Mouse (Mus musculus) 416B (cell line): ENCODE data around the gene Bcas3.

Experiments
- DNase-seq: peaks from one replicate; pipeline ENCODE4 v3.0.0; 2011; ENCODE audit warnings: low read depth

The Bcas3 gene

GRCm38 (mm10) chr11:85379091-85379490 is 26.1 kb downstream of the Bcas3 start:
- DNase-seq = peak; percentile 14

GRCm38 (mm10) chr11:85380046-85380445 is 27.1 kb downstream of the Bcas3 start:
- peak; percentile 33 for DNase-seq

- DNase-seq = peak; percentile 82
Observed at GRCm38 (mm10) chr11:85382055-85382454, 29.1 kb downstream of the Bcas3 start.

- no peak for DNase-seq
Observed at GRCm38 (mm10) chr11:85383975-85384821, 31.2 kb downstream of the Bcas3 start.

GRCm38 (mm10) chr11:85392179-85392863 is 39.4 kb downstream of the Bcas3 start:
- no peak for DNase-seq

GRCm38 (mm10) chr11:85392864-85393220 is 39.9 kb downstream of the Bcas3 start:
- DNase-seq = no peak

- DNase-seq = no peak
Observed at GRCm38 (mm10) chr11:85393990-85394389, 41.0 kb downstream of the Bcas3 start.

- no peak for DNase-seq
Observed at GRCm38 (mm10) chr11:85395361-85395760, 42.4 kb downstream of the Bcas3 start.

- DNase-seq = no peak
Observed at GRCm38 (mm10) chr11:85406531-85406930, 53.6 kb downstream of the Bcas3 start.

- DNase-seq = no peak
Observed at GRCm38 (mm10) chr11:85407700-85408099, 54.7 kb downstream of the Bcas3 start.

GRCm38 (mm10) chr11:85412319-85412718 is 59.4 kb downstream of the Bcas3 start:
- no peak for DNase-seq

- no peak for DNase-seq
Observed at GRCm38 (mm10) chr11:85414476-85414875, 61.5 kb downstream of the Bcas3 start.

GRCm38 (mm10) chr11:85427353-85427752 is 74.4 kb downstream of the Bcas3 start:
- DNase-seq = no peak

- DNase-seq = no peak
Observed at GRCm38 (mm10) chr11:85428227-85428626, 75.3 kb downstream of the Bcas3 start.

- no peak for DNase-seq
Observed at GRCm38 (mm10) chr11:85430743-85431448, 77.9 kb downstream of the Bcas3 start.

GRCm38 (mm10) chr11:85447375-85447774 is 94.4 kb downstream of the Bcas3 start:
- peak; percentile 55 for DNase-seq

- DNase-seq = peak; percentile 19
Observed at GRCm38 (mm10) chr11:85453598-85454304, 100.8 kb downstream of the Bcas3 start.

- no peak for DNase-seq
Observed at GRCm38 (mm10) chr11:85454305-85454682, 101.3 kb downstream of the Bcas3 start.

GRCm38 (mm10) chr11:85461536-85461935 is 108.6 kb downstream of the Bcas3 start:
- no peak for DNase-seq

- DNase-seq = peak; percentile 64
Observed at GRCm38 (mm10) chr11:85469526-85469925, 116.6 kb downstream of the Bcas3 start.

GRCm38 (mm10) chr11:85470508-85470907 is 117.5 kb downstream of the Bcas3 start:
- DNase-seq = no peak

GRCm38 (mm10) chr11:85474326-85474725 is 121.4 kb downstream of the Bcas3 start:
- no peak for DNase-seq
